Mouse (Mus musculus) midbrain, embryonic 13.5 days (tissue): ENCODE measurements around the gene Samd8. TPM values are rescaled to one million over a fixed set of nuclear protein-coding genes. Genes with fewer than 3 reads are reported as not detected.

Source experiments
- ATAC-seq: fragments of 200-750 bp; cut with Nextera tagmentation; 2 replicates; pipeline ENCODE4 v1.8.0; 2017; ENCODE audit warnings: mild to moderate bottlenecking, moderate TSS enrichment, moderate library complexity
- H3K27ac ChIP-seq: fragments of 300-500 bp; sonication (generic); 2 replicates; pipeline ENCODE4 v1.5.1; 2015; ENCODE audit warnings: inconsistent platforms, mild to moderate bottlenecking, moderate library complexity
- H3K27me3 ChIP-seq: fragments of 300-500 bp; sonication (generic); 2 replicates; pipeline ENCODE4 v1.6.1; 2015; ENCODE audit warnings: mild to moderate bottlenecking, inconsistent platforms
- H3K36me3 ChIP-seq: fragments of 300-500 bp; sonication (generic); 2 replicates; pipeline ENCODE4 v1.6.1; 2015; ENCODE audit warnings: mild to moderate bottlenecking, inconsistent platforms
- H3K4me1 ChIP-seq: fragments of 300-500 bp; sonication (generic); replicated peaks from 2 replicates; pipeline ENCODE4 v1.6.1; 2015; ENCODE audit warnings: inconsistent platforms
- H3K4me2 ChIP-seq: fragments of 300-500 bp; sonication (generic); replicated peaks from 2 replicates; pipeline ENCODE4 v1.6.1; 2015; ENCODE audit warnings: moderate library complexity, mild to moderate bottlenecking, inconsistent platforms
- H3K4me3 ChIP-seq: fragments of 300-500 bp; sonication (generic); replicated peaks from 2 replicates; pipeline ENCODE4 v1.5.1; 2015; ENCODE audit warnings: mild to moderate bottlenecking, inconsistent platforms
- H3K9ac ChIP-seq: fragments of 300-500 bp; sonication (generic); replicated peaks from 2 replicates; pipeline ENCODE4 v1.6.1; 2015; ENCODE audit warnings: mild to moderate bottlenecking, inconsistent platforms
- H3K9me3 ChIP-seq: fragments of 300-500 bp; sonication (generic); 2 replicates; pipeline ENCODE4 v1.6.1; 2016; ENCODE audit warnings: mild to moderate bottlenecking, inconsistent platforms
- WGBS: fragments of 180-500 bp; shearing (Covaris S2); methylation state at CpG from one replicate; pipeline ENCODE4 v1.1.7; 2015; 5-methylcytosine and 5-hydroxymethylcytosine counted together
- polyA plus RNA-seq: library from polyadenylated mRNA; unstranded; fragments of >200 nt; fragmentation: Nextera tagmentation; extraction: Ambion mirVana; gene quantifications from 2 replicates; pipeline ENCODE4 v1.2.1, GENCODE M21; 2015

The Samd8 gene
- polyA plus RNA-seq, 1 experiment from 2014 or later, result 19.2 TPM

- Histone ChIP-seq H3K9ac (no peak overlapping the region), H3K27me3 (no peaks in the 10 kb centered on the region), H3K4me1 (no peaks in the 10 kb centered on the region), H3K36me3 (no peaks in the 10 kb centered on the region), H3K4me2 (no peak overlapping the region), H3K4me3 (no peak overlapping the region), H3K27ac (no peak overlapping the region), H3K9me3 (no peaks in the 10 kb centered on the region)
- no peak for ATAC-seq
- 91% methylated on average over 3 of the region's 3 CpGs for WGBS
Observed at GRCm38 (mm10) chr14:21806631-21807160, 56.4 kb downstream of the Samd8 start.

- H3K9me3 ChIP-seq, result no peaks in the 10 kb centered on the region
- H3K27me3 ChIP-seq, result no peaks in the 10 kb centered on the region
- WGBS, result 88% methylated on average over 8 of the region's 8 CpGs
- no peak for ATAC-seq
- no peak overlapping the region for H3K4me2 ChIP-seq
- no peaks in the 10 kb centered on the region for H3K36me3 ChIP-seq
- no peak overlapping the region for H3K27ac ChIP-seq
- H3K4me1 ChIP-seq, result no peaks in the 10 kb centered on the region
- no peak overlapping the region for H3K9ac ChIP-seq
- H3K4me3 ChIP-seq, result no peak overlapping the region
Observed at GRCm38 (mm10) chr14:21808208-21808922, 58.0 kb downstream of the Samd8 start.

GRCm38 (mm10) chr14:21809418-21809817 lies 59.1 kb downstream of the Samd8 start:
- no peak overlapping the region for H3K9ac ChIP-seq
- H3K27me3 ChIP-seq, result no peaks in the 10 kb centered on the region
- H3K4me3 ChIP-seq, result no peak overlapping the region
- H3K36me3 ChIP-seq, result no peaks in the 10 kb centered on the region
- H3K27ac ChIP-seq, result no peak overlapping the region
- H3K4me2 ChIP-seq, result no peak overlapping the region
- 91% methylated on average over 2 of the region's 2 CpGs for WGBS
- ATAC-seq, result no peak
- H3K9me3 ChIP-seq, result no peaks in the 10 kb centered on the region
- H3K4me1 ChIP-seq, result no peaks in the 10 kb centered on the region

GRCm38 (mm10) chr14:21811301-21811700 lies 61.0 kb downstream of the Samd8 start:
- Histone ChIP-seq H3K9me3 (no peaks in the 10 kb centered on the region), H3K4me3 (no peak overlapping the region), H3K27ac (no peak overlapping the region), H3K4me1 (no peaks in the 10 kb centered on the region), H3K27me3 (no peaks in the 10 kb centered on the region), H3K4me2 (no peak overlapping the region), H3K36me3 (no peaks in the 10 kb centered on the region), H3K9ac (no peak overlapping the region)
- no peak for ATAC-seq
- WGBS, result 86% methylated on average over 4 of the region's 4 CpGs

GRCm38 (mm10) chr14:21811744-21812393 lies 61.5 kb downstream of the Samd8 start:
- 89% methylated on average over 10 of the region's 10 CpGs for WGBS
- no peaks in the 10 kb centered on the region for H3K36me3 ChIP-seq
- no peaks in the 10 kb centered on the region for H3K4me1 ChIP-seq
- no peak overlapping the region for H3K4me2 ChIP-seq
- no peak overlapping the region for H3K4me3 ChIP-seq
- no peaks in the 10 kb centered on the region for H3K27me3 ChIP-seq
- no peak for ATAC-seq
- no peaks in the 10 kb centered on the region for H3K9me3 ChIP-seq
- H3K9ac ChIP-seq, result no peak overlapping the region
- H3K27ac ChIP-seq, result no peak overlapping the region

GRCm38 (mm10) chr14:21812590-21813162 lies 62.3 kb downstream of the Samd8 start:
- Histone ChIP-seq H3K36me3 (no peaks in the 10 kb centered on the region), H3K9ac (no peak overlapping the region), H3K4me3 (no peak overlapping the region), H3K9me3 (no peaks in the 10 kb centered on the region), H3K4me1 (no peaks in the 10 kb centered on the region), H3K27me3 (no peaks in the 10 kb centered on the region), H3K4me2 (no peak overlapping the region), H3K27ac (no peak overlapping the region)
- 25% methylated on average over 14 of the region's 14 CpGs for WGBS
- no peak for ATAC-seq

- ATAC-seq, result no peak
- 89% methylated on average over 4 of the region's 4 CpGs for WGBS
- H3K27me3 ChIP-seq, result no peaks in the 10 kb centered on the region
- H3K4me3 ChIP-seq, result no peak overlapping the region
- no peak overlapping the region for H3K4me2 ChIP-seq
- no peak overlapping the region for H3K27ac ChIP-seq
- H3K9ac ChIP-seq, result no peak overlapping the region
- no peaks in the 10 kb centered on the region for H3K9me3 ChIP-seq
- H3K36me3 ChIP-seq, result no peaks in the 10 kb centered on the region
- no peaks in the 10 kb centered on the region for H3K4me1 ChIP-seq
Observed at GRCm38 (mm10) chr14:21813216-21813615, 62.9 kb downstream of the Samd8 start.

GRCm38 (mm10) chr14:21813847-21814246 lies 63.5 kb downstream of the Samd8 start:
- H3K27ac ChIP-seq, result no peak overlapping the region
- no peaks in the 10 kb centered on the region for H3K9me3 ChIP-seq
- H3K4me3 ChIP-seq, result no peak overlapping the region
- no peak overlapping the region for H3K9ac ChIP-seq
- H3K4me2 ChIP-seq, result no peak overlapping the region
- H3K27me3 ChIP-seq, result no peaks in the 10 kb centered on the region
- no peaks in the 10 kb centered on the region for H3K4me1 ChIP-seq
- no peaks in the 10 kb centered on the region for H3K36me3 ChIP-seq
- WGBS, result 99% methylated on average over 3 of the region's 3 CpGs
- no peak for ATAC-seq

GRCm38 (mm10) chr14:21814606-21815005 lies 64.3 kb downstream of the Samd8 start:
- no peaks in the 10 kb centered on the region for H3K36me3 ChIP-seq
- no peak overlapping the region for H3K4me2 ChIP-seq
- H3K27me3 ChIP-seq, result no peaks in the 10 kb centered on the region
- no peak for ATAC-seq
- H3K4me1 ChIP-seq, result no peaks in the 10 kb centered on the region
- H3K27ac ChIP-seq, result no peak overlapping the region
- H3K9me3 ChIP-seq, result no peaks in the 10 kb centered on the region
- H3K9ac ChIP-seq, result no peak overlapping the region
- no peak overlapping the region for H3K4me3 ChIP-seq
- WGBS, result 94% methylated on average over 4 of the region's 4 CpGs

- Histone ChIP-seq H3K4me3 (no peak overlapping the region), H3K9ac (no peak overlapping the region), H3K27ac (no peak overlapping the region), H3K4me2 (no peak overlapping the region), H3K9me3 (no peaks in the 10 kb centered on the region), H3K27me3 (no peaks in the 10 kb centered on the region), H3K4me1 (no peaks in the 10 kb centered on the region), H3K36me3 (no peaks in the 10 kb centered on the region)
- WGBS, result 86% methylated on average over 3 of the region's 3 CpGs
- no peak for ATAC-seq
Observed at GRCm38 (mm10) chr14:21816255-21816654, 65.9 kb downstream of the Samd8 start.

- no peaks in the 10 kb centered on the region for H3K36me3 ChIP-seq
- H3K9me3 ChIP-seq, result no peaks in the 10 kb centered on the region
- 48% methylated on average over 4 of the region's 4 CpGs for WGBS
- H3K27me3 ChIP-seq, result no peaks in the 10 kb centered on the region
- ATAC-seq, result no peak
- H3K4me2 ChIP-seq, result no peak overlapping the region
- H3K27ac ChIP-seq, result no peak overlapping the region
- H3K4me3 ChIP-seq, result no peak overlapping the region
- H3K4me1 ChIP-seq, result no peaks in the 10 kb centered on the region
- H3K9ac ChIP-seq, result no peak overlapping the region
Observed at GRCm38 (mm10) chr14:21817453-21817852, 67.1 kb downstream of the Samd8 start.

- Histone ChIP-seq H3K27me3 (no peaks in the 10 kb centered on the region), H3K4me2 (no peak overlapping the region), H3K9me3 (no peaks in the 10 kb centered on the region), H3K36me3 (no peaks in the 10 kb centered on the region), H3K4me1 (no peaks in the 10 kb centered on the region), H3K27ac (no peak overlapping the region), H3K4me3 (no peak overlapping the region), H3K9ac (no peak overlapping the region)
- WGBS, result 88% methylated on average over 4 of the region's 4 CpGs
- no peak for ATAC-seq
Observed at GRCm38 (mm10) chr14:21820880-21821505, 70.7 kb downstream of the Samd8 start.
